Mouse (Mus musculus): ENCODE data around the gene Arrb2. TPM values are rescaled to one million over a fixed set of nuclear protein-coding genes. Genes with fewer than 3 reads are reported as not detected.

The Arrb2 gene
- total RNA-seq, 2 experiments from 2014 or later = 75.3 to 76.9 TPM

DNA sequence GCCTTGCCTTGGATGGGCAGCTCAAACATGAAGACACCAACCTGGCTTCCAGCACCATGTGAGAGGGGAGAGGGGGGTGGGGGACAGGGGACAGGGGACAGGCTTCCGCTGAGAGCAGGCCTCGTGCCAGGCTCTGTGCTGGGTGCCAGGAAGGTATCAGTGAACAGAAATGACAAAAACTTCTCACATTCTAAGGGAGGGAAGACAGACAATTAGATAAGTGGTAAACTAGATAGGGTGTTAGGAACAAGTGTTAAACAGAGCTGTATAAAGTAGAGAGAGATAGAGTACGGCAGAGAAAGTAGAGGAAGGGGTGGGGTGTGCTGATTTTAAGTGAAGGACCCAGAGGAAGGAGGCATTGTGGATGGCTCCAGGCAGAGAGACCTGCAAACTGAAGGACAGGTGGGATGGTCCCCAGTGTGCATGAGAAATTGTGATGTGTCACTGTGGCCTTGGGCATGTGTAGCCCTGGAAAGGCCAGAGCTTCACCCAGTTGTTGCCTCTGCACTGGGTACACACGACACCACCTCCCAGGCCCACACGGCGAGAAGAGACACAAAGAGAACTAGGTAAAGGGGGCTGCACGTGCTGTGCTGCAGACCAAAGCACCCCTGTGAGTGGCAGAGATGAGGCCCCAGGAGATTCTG, 6.4 kb downstream of the Arrb2 start:
- DNase-seq (ENCODE audit: extremely low spot score in 1 of 2, low spot score in 2 of 2) = peak in 1 of 2 experiments; percentile 21
- intact Hi-C loops (cut with DNase I) = no loop called here

DNA sequence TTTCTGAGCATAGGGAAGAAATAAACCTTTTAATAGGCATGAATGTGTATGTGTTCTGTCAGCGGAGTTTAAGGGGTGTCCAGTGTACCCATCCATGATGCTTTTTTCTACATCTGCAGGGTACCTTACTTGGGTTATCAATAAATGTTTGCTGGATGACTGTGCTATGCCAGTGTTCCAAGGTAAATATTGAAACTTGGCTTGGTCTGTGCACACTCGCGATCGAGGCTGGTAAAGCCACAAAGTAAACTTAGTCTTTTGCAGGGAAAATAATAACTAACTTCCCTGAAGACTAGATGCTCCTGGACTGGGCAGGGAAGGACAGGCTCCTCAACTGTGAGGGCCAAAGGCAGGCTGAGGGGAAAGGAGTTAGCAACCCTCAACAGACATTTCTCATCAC, 8.2 kb downstream of the Arrb2 start:
- intact Hi-C loops (cut with DNase I) = loop anchor here (10.0 kb wide), 1 partner anchor 174 kb away; the partner anchor contains the start of genes 4930544D05Rik and Chrne
- DNase-seq (ENCODE audit: extremely low spot score in 1 of 2, low spot score in 2 of 2) = no peak

DNA sequence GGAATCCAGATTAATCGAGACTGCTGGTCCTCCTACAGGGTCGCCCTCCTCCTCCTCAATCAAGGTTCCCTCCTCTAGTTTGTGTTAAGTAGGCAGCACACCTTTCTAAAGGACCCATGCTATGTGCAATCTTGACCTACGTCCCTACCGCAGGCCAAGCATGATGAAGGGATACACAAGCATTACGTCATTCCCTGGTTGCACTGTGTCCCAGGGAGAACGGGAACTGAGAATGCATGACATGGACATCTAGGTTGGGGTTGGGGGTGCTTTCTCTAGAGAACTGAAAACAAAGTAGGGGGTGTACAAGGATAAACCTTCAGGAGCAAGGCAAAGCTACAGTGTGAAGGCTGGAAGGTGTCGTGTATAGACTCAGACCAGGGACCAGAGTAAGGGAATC, 9.4 kb downstream of the Arrb2 start:
- no peak for DNase-seq (ENCODE audit: extremely low spot score in 1 of 2, low spot score in 2 of 2)
- intact Hi-C loops (cut with DNase I) = loop anchor here (10.0 kb wide), 1 partner anchor 173 kb away; the partner anchor contains the start of genes 4930544D05Rik and Chrne

DNA sequence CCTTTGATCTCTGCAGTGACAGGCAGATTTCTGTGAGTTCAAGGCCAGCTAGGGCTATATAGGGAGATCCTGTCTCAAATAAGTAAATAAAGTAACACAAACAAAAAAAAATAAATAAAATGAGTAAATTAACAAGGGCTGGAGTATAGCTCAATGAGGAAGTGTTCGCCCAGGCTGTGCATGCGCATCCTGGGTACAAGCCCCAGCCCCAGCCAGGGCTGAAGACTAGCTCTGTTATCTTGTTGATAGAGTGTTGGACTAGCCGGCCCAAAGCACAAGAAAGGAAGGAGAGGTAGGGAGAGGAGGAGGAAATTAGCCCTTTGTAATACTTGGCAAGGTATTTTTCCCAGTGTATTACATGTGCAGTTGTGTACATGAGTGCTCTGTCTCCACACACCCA, 11.5 kb downstream of the Arrb2 start:
- DNase-seq (ENCODE audit: extremely low spot score in 1 of 2, low spot score in 2 of 2) = no peak
- intact Hi-C loops (cut with DNase I) = loop anchor here (10.0 kb wide), 1 partner anchor 171 kb away; the partner anchor contains the start of genes 4930544D05Rik and Chrne

DNA sequence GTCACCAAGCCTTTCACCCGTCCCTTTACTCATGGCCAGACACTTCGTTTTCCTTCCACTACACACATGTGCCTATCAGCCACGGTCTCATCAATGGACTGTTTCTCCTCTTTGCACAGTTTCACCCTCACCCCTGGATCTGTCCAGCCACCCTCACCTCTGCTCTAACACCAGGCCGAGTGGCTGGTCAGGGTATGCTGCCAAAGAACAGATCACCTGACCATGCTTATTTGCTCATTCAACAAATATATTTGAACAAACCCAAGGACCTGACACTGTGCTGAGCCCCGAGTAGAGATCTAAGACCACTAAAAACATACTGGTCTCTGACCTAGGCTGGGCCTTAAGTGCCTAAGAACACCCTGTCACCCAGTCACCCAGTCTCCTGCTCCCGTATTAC, 12.2 kb downstream of the Arrb2 start:
- DNase-seq (ENCODE audit: extremely low spot score in 1 of 2, low spot score in 2 of 2) = no peak
- intact Hi-C loops (cut with DNase I) = loop anchor here (10.0 kb wide), 1 partner anchor 170 kb away; the partner anchor contains the start of genes 4930544D05Rik and Chrne

DNA sequence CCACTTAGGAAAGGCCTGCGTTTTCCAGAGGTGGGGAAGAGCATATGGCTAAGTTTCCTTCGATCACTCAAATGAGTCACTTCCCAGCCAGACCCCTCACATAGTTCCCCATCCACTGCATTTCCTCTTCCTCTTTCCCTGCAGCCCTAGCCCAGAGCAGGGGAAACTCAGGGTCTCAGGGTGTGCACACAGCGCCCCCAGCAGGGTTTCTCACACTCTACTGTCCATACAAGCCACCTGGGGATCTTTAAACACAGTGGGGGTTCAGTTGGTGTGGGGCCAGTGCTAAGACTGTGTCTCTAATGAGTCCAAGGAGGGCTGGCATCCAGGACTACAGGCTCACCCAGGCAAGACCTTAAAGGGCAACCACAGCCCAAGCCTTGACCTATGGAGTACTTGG, 14.3 kb downstream of the Arrb2 start:
- intact Hi-C loops (cut with DNase I) = loop anchor here (10.0 kb wide), 1 partner anchor 168 kb away; the partner anchor contains the start of genes 4930544D05Rik and Chrne
- no peak for DNase-seq (ENCODE audit: extremely low spot score in 1 of 2, low spot score in 2 of 2)

DNA sequence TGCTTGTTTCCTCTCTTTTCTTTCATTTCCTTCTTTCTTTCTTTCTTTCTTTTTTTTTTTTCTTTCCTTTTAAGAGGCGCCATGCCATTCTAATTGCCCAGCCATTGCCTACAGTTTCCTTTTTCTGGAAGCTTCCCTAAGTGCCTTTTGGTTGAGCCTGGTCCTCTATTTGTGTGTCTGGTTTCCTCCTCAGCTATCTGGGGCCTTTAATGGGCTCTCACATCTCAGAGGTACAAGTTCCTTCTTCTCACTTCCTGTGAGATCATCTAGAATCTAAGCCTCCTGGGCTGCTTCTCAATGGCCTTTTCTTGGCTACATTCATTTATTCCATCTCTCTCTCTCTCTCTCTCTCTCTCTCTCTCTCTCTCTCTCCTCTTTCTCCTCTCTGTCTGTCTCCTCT, 14.9 kb downstream of the Arrb2 start:
- DNase-seq (ENCODE audit: extremely low spot score in 1 of 2, low spot score in 2 of 2) = no peak
- intact Hi-C loops (cut with DNase I) = loop anchor here (10.0 kb wide), 1 partner anchor 167 kb away; the partner anchor contains the start of genes 4930544D05Rik and Chrne

DNA sequence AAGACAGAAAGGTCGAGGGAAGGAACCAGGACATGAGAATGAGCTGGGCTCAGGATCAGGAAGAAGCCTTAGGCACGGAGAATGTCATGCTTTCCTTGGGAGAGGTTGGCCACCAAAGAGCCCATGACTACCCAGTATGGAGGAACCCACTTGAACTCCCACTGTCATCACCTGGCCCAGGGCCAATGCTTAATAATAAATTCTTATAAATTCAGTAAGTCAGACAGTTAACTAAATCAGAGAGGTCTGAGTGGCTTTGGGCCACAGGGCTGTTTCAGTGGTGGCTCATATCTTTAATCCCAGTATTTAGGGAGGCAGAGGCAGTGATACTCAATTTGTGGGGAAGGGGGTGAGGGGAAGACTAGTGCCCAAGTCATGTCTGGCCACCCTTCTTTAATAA, 18.5 kb downstream of the Arrb2 start:
- no peak for DNase-seq (ENCODE audit: extremely low spot score in 1 of 2, low spot score in 2 of 2)
- intact Hi-C loops (cut with DNase I) = no loop called here

DNA sequence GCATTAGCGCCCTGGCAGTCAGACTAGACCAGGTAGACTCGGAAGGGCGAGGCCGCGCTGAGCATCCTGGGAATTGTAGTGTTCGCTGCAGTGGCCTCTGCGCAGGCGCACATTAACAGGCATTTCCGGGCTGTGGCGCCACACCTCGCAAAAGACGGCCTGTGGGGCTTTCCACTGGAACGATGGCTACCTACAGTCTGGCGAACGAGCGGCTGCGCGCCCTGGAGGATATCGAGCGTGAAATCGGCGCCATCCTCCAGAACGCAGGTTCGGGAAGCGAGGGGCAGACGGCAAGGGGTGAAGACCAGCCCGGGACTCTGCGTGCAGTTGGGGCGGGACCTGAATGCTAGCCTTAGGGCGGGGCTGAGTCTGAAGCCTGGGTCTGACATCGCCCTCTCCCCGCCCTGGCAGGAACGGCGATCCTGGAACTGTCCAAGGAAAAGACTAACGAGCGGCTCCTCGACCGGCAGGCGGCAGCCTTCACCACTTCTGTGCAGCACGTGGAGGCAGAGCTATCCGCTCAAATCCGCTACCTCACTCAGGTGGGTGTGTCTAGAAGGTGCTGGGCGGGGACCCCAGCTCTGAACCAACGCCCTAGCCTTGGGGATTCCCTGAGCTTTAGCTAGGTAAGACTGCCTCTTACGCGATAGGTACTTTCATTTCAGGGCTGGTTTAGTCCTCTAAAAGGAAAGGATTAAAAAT, 19.5 kb downstream of the Arrb2 start, which contains the start of gene Med11:
Gene Med11 (plus strand): TSS at position 123 of the 702 bp plus-strand sequence.
- intact Hi-C loops (cut with DNase I) = loop anchor here (2.0 kb wide), 1 partner anchor 51 kb away; no protein-coding TSS in a partner anchor
- DNase-seq (ENCODE audit: extremely low spot score in 1 of 2, low spot score in 2 of 2) = peak; percentile 92 to 98

DNA sequence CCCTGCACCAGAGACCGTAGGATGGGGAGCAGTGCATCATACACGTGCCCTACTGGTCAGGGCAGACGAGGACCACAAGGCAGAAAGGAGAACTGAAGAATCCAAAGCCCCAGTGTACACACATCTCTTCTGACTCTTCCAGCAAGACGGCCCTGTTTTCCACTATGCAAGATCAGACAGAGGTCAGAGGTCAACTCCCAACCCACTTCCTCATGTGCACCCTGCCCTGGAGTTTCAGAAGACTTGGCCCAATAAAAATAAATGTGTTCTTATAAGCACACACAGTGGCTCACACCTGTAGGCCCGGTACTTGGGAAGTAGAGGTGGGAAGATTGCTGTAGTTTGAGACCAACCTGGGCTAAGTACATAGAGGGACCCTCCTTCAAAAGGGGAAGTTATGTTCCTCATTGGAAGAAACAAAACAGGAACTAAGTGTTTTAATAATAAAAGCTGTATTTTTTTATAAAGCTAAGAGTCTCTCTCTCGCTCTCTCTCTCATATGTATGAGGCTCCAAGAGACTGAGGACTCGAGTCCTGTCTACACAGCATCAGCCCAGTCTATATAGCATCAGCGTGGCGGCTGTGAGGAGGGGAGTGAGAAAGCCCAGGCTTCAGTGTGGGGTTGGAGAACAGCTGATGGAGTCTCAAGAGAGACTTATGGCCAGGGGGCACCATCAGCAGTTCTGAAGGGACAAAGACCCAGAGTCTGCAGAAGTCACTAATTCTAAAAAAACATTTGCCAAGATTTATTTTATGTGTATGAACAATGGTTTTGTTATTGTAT, 21.0 kb downstream of the Arrb2 start:
- DNase-seq (ENCODE audit: extremely low spot score in 1 of 2, low spot score in 2 of 2) = no peak
- intact Hi-C loops (cut with DNase I) = loop anchor here (2.0 kb wide), 1 partner anchor 49 kb away; no protein-coding TSS in a partner anchor

DNA sequence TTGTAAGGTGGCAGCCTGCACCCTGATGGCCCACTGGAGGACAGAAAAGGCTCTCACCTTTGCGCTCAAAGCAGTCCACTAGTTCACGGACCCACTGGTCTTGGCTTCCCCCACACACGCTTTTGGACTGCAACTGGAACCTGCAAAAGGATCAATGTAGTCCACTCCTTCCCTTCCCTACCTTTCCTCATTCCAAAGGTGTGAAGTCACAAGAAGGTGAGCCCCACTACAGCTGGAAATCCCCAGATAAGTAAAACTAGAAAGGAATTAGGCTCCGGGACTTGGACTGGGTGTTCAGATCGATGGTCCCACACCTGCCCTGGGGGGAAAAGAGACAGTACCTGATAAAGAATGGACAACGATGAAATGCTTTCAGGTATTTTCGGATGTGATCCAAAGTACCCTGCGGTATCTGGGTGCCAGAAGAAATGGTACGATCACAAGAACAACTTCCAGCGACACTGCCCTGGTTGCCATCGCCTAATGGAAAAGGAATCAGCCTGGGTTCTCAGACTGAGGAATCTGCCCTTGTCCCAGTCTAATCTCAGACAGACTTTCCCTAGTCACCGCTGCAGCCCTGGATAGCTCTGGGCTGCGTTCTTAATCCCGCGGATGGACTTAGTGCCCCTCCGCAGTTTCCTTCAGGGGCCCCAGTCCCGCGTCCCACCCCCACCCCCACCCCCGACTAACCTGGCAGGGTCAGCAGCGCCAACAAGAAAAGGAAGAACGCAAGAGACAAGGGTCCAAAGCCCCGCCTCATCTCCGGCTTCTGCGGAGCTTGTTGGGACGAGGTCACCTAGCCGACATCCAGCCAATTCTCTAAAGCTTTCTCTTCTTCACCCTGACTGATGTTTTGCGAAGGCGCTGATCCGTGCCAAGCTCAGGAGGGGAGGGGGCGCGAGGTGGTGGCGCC, 26.5 kb downstream of the Arrb2 start, which contains the start of gene Zmynd15:
Gene Zmynd15 (plus strand): TSS at position 746 of the 913 bp plus-strand sequence.
- intact Hi-C loops (cut with DNase I) = no loop called here
- DNase-seq (ENCODE audit: extremely low spot score in 1 of 2, low spot score in 2 of 2) = no peak

DNA sequence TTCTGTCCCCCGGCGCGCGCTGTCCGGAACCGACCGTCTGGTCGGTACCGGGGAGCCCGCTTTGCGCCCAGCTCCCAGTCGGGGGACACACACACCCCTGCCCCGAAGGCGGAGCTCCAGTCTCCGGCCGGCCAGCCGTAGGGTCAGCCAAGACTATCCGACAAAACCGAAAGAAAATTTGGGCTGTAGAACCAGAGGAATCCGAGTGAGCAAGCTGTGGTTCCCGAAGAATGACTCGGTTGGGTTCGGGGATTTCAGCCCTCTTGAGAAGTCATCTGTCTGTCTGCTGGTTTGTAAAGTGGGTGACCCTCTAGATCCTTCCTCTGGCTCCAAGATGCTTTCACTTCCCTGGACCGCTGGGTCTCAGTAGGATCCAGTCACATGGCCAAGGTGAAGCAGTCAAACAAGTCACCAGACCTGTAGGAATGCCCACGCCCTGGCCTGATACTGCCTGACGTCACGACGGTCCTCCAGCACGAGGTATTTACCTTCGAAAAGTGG, 27.2 kb downstream of the Arrb2 start, which contains the start of gene Cxcl16:
Gene Cxcl16 (minus strand): TSS at position 384 of the 501 bp plus-strand sequence.
- intact Hi-C loops (cut with DNase I) = no loop called here
- peak in 1 of 2 experiments; percentile 54 for DNase-seq (ENCODE audit: extremely low spot score in 1 of 2, low spot score in 2 of 2)

DNA sequence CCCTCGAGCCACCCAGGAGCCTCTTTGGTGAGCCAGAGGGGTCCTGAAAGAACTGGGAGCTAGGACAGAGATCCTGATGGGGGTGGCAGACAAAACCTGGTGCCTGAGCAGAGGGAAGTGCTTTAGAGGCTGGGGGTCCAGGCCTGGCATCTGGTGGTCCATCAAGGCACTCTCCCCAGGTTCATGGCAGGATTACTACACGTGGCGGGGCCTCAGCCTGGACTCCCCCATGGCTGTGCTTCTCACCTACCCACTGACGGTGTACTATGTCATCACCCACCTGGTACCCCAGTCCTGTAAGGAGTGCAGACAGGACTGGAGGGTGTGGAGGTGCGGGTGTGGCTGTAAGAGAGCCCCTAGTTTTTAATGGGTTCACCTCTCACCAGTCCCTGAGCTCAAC, 31.5 kb downstream of the Arrb2 start:
- no peak for DNase-seq (ENCODE audit: extremely low spot score in 1 of 2, low spot score in 2 of 2)
- intact Hi-C loops (cut with DNase I) = no loop called here

DNA sequence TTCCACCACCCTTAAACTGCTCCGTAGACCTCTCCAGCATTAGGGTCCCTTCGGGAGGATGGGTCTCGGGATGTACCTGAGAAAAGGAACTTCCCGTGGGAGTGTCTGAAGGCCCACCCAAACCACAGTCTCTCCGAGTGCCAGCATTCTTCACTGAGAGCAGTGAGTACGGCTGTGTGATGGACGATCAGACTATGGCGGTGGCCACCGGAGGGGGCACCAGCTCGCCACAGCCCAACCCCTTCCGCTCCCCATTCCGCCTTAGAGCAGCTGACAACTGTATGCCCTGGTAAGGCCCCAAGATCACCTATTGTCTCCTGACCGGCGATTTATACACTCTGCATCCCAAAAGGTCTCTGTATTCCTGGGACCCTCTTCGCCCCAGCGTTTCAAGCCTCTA, 32.8 kb downstream of the Arrb2 start:
- no peak for DNase-seq (ENCODE audit: extremely low spot score in 1 of 2, low spot score in 2 of 2)
- intact Hi-C loops (cut with DNase I) = no loop called here

DNA sequence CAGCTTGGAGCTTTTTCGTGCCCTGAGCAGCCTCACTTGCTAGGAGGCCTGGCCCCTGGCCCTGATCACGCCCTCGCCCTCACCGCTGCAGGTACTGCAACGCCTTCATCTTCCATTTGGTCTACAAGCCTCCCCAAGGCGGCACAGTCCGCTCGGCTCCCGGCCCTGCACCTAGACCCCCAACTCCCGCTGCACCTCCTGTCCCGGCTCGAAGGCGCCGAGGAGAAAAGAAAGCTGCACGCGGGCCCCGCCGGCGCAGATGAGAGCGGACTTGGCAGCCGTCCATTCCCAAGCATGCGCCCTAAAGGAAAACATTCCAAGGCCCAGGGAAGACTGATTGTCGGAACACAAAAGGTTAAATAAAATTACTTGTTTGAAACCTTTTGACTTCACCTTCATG, 33.4 kb downstream of the Arrb2 start:
- intact Hi-C loops (cut with DNase I) = no loop called here
- DNase-seq (ENCODE audit: extremely low spot score in 1 of 2, low spot score in 2 of 2) = peak in 1 of 2 experiments; percentile 65

DNA sequence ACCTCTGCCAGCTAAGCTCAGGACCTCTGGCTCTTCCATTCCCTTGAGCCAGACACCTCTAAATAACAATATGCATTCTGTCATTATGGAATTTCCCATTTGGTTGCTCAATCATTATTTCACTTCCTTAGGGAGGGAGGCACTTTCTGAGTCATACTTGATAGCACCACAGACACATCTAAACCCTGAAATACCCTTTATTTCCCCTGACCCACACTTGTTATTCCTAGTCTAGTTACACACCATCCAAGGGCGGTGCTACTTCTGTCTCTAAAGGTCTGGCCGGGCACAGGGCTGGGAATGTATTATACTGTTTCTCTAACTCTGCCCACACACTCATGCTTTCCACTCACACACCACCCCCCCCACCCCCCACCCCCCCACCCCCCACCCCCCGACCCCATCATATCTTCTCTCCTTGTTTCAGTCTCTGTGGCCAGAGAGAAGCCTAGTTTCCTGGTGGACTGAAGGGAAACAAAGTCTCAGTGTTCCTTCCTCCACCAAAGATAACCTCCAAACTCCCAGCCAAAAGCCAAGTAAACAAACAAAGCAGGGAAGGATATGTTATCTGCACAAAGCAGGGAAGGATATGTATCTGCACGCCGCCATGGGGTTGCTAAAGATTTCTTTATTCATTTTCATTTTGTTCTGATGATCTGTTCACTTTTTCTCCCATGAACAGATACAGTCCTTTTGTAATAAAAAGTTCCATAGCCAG, 35.6 kb downstream of the Arrb2 start:
- intact Hi-C loops (cut with DNase I) = no loop called here
- no peak for DNase-seq (ENCODE audit: extremely low spot score in 1 of 2, low spot score in 2 of 2)

DNA sequence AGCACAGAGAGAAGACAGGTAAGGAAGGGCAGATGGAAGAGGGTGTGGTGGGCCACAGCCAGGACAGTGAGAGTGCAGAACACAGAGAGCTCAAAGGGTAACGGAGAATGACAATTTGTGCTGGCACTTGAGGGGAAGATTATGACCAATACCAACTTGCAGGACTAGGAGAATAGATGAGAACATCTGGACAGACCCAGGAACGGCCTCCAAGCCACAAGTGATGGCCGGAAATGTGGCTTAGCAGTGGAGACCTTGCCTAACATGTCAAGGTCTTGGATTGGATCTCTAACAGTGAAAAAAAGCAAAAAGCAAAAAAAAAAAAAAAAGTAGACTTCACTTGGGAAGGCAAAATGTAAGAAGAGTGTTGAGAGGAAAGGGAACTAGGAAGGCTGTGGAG, 37.3 kb downstream of the Arrb2 start:
- intact Hi-C loops (cut with DNase I) = no loop called here

More for the DNA sequence above, 37.3 kb downstream of the Arrb2 start:
- DNase-seq (ENCODE audit: extremely low spot score in 1 of 2, low spot score in 2 of 2) = no peak

Measured in left cerebral cortex, postnatal 10 days (tissue).